Mouse (Mus musculus): Measurements from ENCODE around the gene Nfe2. TPM values are rescaled to one million over a fixed set of nuclear protein-coding genes. Genes with fewer than 3 reads are reported as not detected.
"Not testable (repeated sequence)": the region's sequence is repeated elsewhere in the genome, so short reads cannot be mapped to it uniquely, and the experiment has no call there.

Nfe2 gene
- polyA plus RNA-seq, 2 experiments: 175 to 178 TPM

DNA sequence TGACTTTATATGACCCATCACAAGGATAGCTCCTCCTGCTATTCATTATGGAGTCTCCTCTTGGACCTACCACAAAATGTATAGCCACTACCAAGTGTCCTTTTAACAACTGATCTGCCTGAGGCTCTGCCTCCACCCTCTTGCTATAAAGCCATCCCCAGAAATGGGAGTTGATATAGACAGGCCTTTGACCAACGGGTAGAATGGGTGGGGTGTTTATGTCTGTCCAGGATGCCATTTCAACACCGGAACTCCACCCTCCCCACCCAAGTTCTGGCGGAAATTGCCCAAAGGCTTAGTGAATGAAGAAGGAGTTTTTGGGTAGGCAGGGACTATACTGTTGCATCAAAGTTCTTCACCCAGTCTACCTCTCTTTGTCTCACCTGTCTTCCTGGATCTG lies 5.5 kb downstream of the Nfe2 start:
- 13% methylated on average over 3 of the region's 3 CpGs for WGBS (ENCODE audit: insufficient replicate concordance)
- Histone ChIP-seq H3K27ac (peak overlapping the region; percentile 95), H3K4me3 (ENCODE audit: insufficient read depth in 1 of 2, low read depth in 2 of 2, low read length in 2 of 2) (peak overlapping the region; percentile 94 to 98), H3K4me2 (ENCODE audit: low read depth) (peak overlapping the region; percentile 81), H3K27me3 (ENCODE audit: control insufficient read depth, insufficient read depth, low read length) (no peaks in the 10 kb centered on the region), H3K9me3 (ENCODE audit: control insufficient read depth, low read length) (no peaks in the 10 kb centered on the region), H3K9ac (replicated peaks) (peak overlapping the region; percentile 97), H3K36me3 (replicated peaks; ENCODE audit: control insufficient read depth, insufficient read depth, low read depth) (peaks cover 55% of the 10 kb centered on the region), H3K4me1 (replicated peaks; ENCODE audit: control insufficient read depth in 2 of 2, insufficient read depth in 2 of 2, low read length in 1 of 2) (peaks cover 34 to 50% of the 10 kb centered on the region in 2 experiments)
- ATAC-seq (ENCODE audit: insufficient read depth) (peak; percentile 50), DNase-seq (ENCODE audit: low read depth in 3 of 3, low spot score in 3 of 3) (peak; percentile 75 to 79 (median 78))
- no peak for TF ChIP-seq CTCF (IDR thresholded peaks at IDR 0.05; ENCODE audit: low read depth)
- TF ChIP-seq EP300 (IDR thresholded peaks at IDR 0.05; ENCODE audit: low read depth): no peak

DNA sequence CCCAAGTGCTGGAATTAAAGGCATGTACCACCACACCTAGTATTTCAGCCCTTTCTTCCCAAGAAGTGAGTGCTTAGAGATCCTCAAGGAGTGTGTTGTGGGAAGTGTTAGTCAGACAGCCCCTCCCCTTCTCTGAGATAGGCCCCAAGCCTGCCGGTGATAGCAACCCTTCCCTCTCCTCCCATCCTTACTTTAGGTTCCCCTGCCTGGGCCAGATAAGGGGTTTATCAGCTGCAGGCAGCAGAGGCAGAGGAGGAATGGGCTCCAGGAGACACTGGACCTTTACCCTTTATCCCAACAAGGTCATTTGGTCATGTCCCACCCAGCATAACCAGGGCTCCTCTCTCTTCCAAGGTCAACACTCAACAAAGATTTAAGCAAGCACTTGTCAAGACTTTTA lies 6.6 kb downstream of the Nfe2 start:
- H3K36me3 ChIP-seq (replicated peaks; ENCODE audit: control insufficient read depth, insufficient read depth, low read depth): peaks cover 66% of the 10 kb centered on the region
- peak; percentile 86 to 93 (median 91) for DNase-seq (ENCODE audit: low read depth in 3 of 3, low spot score in 3 of 3)
- H3K27ac ChIP-seq: peak overlapping the region; percentile 95
- H3K9me3 ChIP-seq (ENCODE audit: control insufficient read depth, low read length): no peaks in the 10 kb centered on the region
- no peaks in the 10 kb centered on the region for H3K27me3 ChIP-seq (ENCODE audit: control insufficient read depth, insufficient read depth, low read length)
- H3K4me3 ChIP-seq (ENCODE audit: insufficient read depth in 1 of 2, low read depth in 2 of 2, low read length in 2 of 2): peak overlapping the region; percentile 94 to 98
- 5% methylated on average over 1 of the region's 1 CpGs for WGBS (ENCODE audit: insufficient replicate concordance)
- peak overlapping the region; percentile 81 for H3K4me2 ChIP-seq (ENCODE audit: low read depth)
- peak; percentile 79 for ATAC-seq (ENCODE audit: insufficient read depth)
- H3K9ac ChIP-seq (replicated peaks): peak overlapping the region; percentile 97
- no peak for TF ChIP-seq CTCF (IDR thresholded peaks at IDR 0.05; ENCODE audit: low read depth)
- no peak for TF ChIP-seq EP300 (IDR thresholded peaks at IDR 0.05; ENCODE audit: low read depth)
- peaks cover 24 to 42% of the 10 kb centered on the region in 2 experiments for H3K4me1 ChIP-seq (replicated peaks; ENCODE audit: control insufficient read depth in 2 of 2, insufficient read depth in 2 of 2, low read length in 1 of 2)

DNA sequence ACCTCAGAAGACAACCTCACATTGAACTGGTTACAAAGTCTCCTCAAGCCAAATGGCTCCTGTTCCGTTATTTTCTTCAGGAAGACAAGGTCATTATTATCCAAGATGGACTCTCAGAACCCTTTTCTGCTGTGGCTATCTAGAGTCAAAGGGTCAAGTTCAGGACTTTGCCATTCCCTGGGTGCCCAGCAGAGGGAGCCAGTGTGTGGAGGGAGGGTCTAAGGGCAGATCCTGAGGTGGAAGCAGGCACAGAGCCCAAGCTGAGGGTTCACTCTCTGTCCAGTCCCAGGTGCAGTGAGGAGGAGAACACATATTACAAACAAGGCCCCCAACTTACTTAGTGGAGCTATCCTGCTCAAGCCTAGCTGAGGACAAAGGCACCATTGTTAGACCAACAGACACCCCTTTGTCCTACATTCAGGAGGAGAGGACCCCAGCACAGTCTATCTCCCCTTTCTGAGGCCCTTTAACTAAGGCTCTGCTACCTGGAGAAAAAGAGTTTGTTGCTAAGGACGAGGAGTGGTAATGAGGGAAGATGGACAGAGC lies 7.9 kb downstream of the Nfe2 start:
- H3K4me1 ChIP-seq (replicated peaks; ENCODE audit: control insufficient read depth in 2 of 2, insufficient read depth in 2 of 2, low read length in 1 of 2): peaks cover 19 to 38% of the 10 kb centered on the region in 2 experiments
- ATAC-seq (ENCODE audit: insufficient read depth) (no peak), DNase-seq (ENCODE audit: low read depth in 3 of 3, low spot score in 3 of 3) (peak; percentile 67 to 71 (median 71))
- no peaks in the 10 kb centered on the region for H3K9me3 ChIP-seq (ENCODE audit: control insufficient read depth, low read length)
- H3K4me2 ChIP-seq (ENCODE audit: low read depth): peak overlapping the region; percentile 81
- H3K27ac ChIP-seq: peak overlapping the region; percentile 95
- H3K27me3 ChIP-seq (ENCODE audit: control insufficient read depth, insufficient read depth, low read length): no peaks in the 10 kb centered on the region
- TF ChIP-seq EP300 (IDR thresholded peaks at IDR 0.05; ENCODE audit: low read depth) (no peak), CTCF (IDR thresholded peaks at IDR 0.05; ENCODE audit: low read depth) (peak; percentile 99)
- WGBS (ENCODE audit: insufficient replicate concordance): 27% methylated on average over 2 of the region's 2 CpGs
- H3K4me3 ChIP-seq (ENCODE audit: insufficient read depth in 1 of 2, low read depth in 2 of 2, low read length in 2 of 2): peak overlapping the region; percentile 94 to 98
- H3K36me3 ChIP-seq (replicated peaks; ENCODE audit: control insufficient read depth, insufficient read depth, low read depth): peaks cover 79% of the 10 kb centered on the region
- H3K9ac ChIP-seq (replicated peaks): peak overlapping the region; percentile 89

DNA sequence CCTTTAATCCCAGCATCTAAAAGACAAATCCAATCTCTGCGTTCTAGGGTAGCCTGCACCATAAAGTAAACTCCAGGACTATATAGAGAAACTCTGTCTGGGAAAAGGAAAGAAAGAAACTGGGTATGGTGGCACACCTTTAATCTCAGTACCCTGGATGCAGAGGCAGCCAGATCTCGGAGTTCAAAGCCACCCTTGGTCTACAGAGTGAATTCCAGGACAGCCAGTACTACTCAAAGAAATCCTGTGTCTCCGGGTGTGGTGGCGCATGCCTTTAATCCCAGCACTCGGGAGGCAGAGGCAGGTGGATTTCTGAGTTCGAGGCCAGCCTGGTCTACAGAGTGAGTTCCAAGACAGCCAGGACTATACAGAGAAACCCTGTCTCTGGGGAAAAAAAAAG lies 8.7 kb downstream of the Nfe2 start:
- ATAC-seq (ENCODE audit: insufficient read depth); H3K27me3 ChIP-seq (ENCODE audit: control insufficient read depth, insufficient read depth, low read length); H3K9ac ChIP-seq (replicated peaks); H3K9me3 ChIP-seq (ENCODE audit: control insufficient read depth, low read length); DNase-seq (ENCODE audit: low read depth in 3 of 3, low spot score in 3 of 3): not testable (repeated sequence)
- Histone ChIP-seq H3K27ac (peak overlapping the region; percentile 56), H3K36me3 (replicated peaks; ENCODE audit: control insufficient read depth, insufficient read depth, low read depth) (peaks cover 85% of the 10 kb centered on the region), H3K4me2 (ENCODE audit: low read depth) (peak overlapping the region; percentile 44), H3K4me3 (ENCODE audit: insufficient read depth in 1 of 2, low read depth in 2 of 2, low read length in 2 of 2) (peak overlapping the region; percentile 11 to 38; a peak in 2 of 4 replicates), H3K4me1 (replicated peaks; ENCODE audit: control insufficient read depth in 2 of 2, insufficient read depth in 2 of 2, low read length in 1 of 2) (peaks cover 23 to 41% of the 10 kb centered on the region in 2 experiments)
- 88% methylated on average over 6 of the region's 6 CpGs for WGBS (ENCODE audit: insufficient replicate concordance)

DNA sequence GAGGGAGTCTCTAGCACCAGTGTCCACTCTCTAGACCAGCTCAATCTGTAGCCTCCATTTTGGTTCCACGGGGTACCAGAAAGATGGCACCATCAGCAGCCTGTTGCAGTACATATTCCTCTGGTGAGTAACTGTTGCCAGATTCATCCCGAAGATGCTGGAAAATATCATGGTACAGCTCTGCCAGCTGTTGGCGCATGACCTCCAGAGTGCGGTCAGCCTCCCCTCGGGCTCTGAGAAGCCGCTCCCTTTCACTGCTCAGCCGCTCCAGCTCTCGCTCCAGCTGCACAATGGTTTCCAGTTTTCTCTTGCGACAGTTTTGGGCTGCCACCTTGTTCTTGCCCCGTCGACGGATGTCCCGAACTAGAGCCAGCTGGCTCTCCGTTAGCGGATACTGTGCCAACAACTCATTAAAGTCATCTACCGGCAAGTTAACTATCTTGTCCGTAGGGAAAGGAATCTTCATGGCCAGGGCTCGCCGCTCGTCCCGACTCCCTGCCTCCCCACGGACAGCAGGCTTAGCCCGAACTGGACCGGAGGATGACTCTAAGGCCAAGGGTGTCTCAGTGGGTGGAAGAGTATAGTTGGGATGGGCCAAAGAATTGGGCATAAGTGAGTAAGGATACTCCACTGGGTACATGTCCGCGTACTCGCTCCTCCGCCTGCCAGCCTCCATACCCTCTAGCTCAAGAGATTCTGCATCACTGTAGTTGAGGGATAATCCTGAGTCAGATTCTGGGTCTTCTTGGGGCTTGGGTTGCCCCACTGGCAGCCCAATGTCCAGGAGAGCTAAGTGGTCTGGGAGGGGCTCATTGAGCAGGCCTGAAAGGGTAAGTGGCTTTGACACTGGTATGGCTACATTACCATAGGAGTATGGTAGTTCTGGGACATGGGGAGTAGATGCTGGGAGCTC lies 9.5 kb downstream of the Nfe2 start:
- H3K9ac ChIP-seq (replicated peaks): no peak overlapping the region
- H3K4me2 ChIP-seq (ENCODE audit: low read depth): peak overlapping the region; percentile 44
- H3K4me3 ChIP-seq (ENCODE audit: insufficient read depth in 1 of 2, low read depth in 2 of 2, low read length in 2 of 2): peak overlapping the region in 1 of 2 experiments; percentile 38; a peak in 2 of 4 replicates
- no peak for ATAC-seq (ENCODE audit: insufficient read depth)
- H3K27ac ChIP-seq: peak overlapping the region; percentile 57
- WGBS (ENCODE audit: insufficient replicate concordance): 85% methylated on average over 28 of the region's 28 CpGs
- H3K27me3 ChIP-seq (ENCODE audit: control insufficient read depth, insufficient read depth, low read length): no peaks in the 10 kb centered on the region
- no peak for TF ChIP-seq EP300 (IDR thresholded peaks at IDR 0.05; ENCODE audit: low read depth)
- TF ChIP-seq CTCF (IDR thresholded peaks at IDR 0.05; ENCODE audit: low read depth): no peak; the same call in 1 of the 2 replicates
- DNase-seq (ENCODE audit: low read depth in 3 of 3, low spot score in 3 of 3): no peak
- H3K36me3 ChIP-seq (replicated peaks; ENCODE audit: control insufficient read depth, insufficient read depth, low read depth): peaks cover 85% of the 10 kb centered on the region
- H3K9me3 ChIP-seq (ENCODE audit: control insufficient read depth, low read length): no peaks in the 10 kb centered on the region
- H3K4me1 ChIP-seq (replicated peaks; ENCODE audit: control insufficient read depth in 2 of 2, insufficient read depth in 2 of 2, low read length in 1 of 2): peaks cover 23 to 43% of the 10 kb centered on the region in 2 experiments

Data from liver, embryonic 14.5 days (tissue).